In the genomic region with DNA sequence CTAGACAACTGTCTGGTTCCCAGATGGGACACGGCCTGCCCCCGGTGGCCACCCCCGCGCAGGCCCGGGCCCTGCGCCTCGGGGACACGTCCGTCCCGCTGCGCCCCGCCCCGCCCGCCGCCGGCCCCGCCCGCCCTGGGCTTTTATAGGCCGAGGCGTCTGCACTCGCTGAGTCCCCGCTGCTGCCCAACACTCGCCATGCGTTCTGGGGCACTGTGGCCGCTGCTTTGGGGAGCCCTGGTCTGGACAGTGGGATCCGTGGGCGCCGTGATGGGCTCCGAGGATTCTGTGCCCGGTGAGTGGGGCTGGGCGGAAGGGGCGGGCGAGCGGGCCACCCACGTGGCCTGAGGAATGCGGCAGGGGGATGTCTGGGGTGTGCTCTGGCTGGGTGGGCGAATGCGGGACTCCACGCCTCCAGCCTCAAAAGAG, we compare ENCODE assay signal across 8 mouse cellular contexts. TPM values are rescaled to one million over a fixed set of nuclear protein-coding genes. Genes with fewer than 3 reads are reported as not detected.
DNase-seq lines count a peak whose midpoint lies in the region; ATAC-seq and TF ChIP-seq lines count a peak whose summit lies in the region.

A gene (plus strand): TSS at position 170 of the 429 bp plus-strand sequence.

- peaks cover 10% of the 10 kb centered on the region for H3K4me1 ChIP-seq in spleen, adult 2 months (ENCODE audit: control insufficient read depth, insufficient read depth, insufficient read length)
- H3K4me1 ChIP-seq in forebrain, embryonic 13.5 days = peaks cover 34% of the 10 kb centered on the region
- peaks cover 7% of the 10 kb centered on the region; the same call in 1 of the 2 replicates for H3K4me1 ChIP-seq in midbrain, embryonic 14.5 days (ENCODE audit: control insufficient read depth, insufficient read depth, low read length)

- H3K9me3 ChIP-seq in forebrain, embryonic 13.5 days (replicated peaks) = peaks cover 4% of the 10 kb centered on the region
- H3K9me3 ChIP-seq in midbrain, embryonic 14.5 days (ENCODE audit: control insufficient read depth, low read length) = peaks cover 3% of the 10 kb centered on the region; the same call in 1 of the 2 replicates

- ATAC-seq in forebrain, embryonic 13.5 days = no peak
- ATAC-seq in midbrain, embryonic 14.5 days (ENCODE audit: low FRiP score, low TSS enrichment) = no peak
- no peak for ATAC-seq in CD4-positive, CD25-positive, alpha-beta regulatory T cell, adult 4 months
- ATAC-seq in erythroid progenitor cell, adult 5-6 weeks (replicated peaks; ENCODE audit: low FRiP score, poor library complexity, severe bottlenecking) = no peak

- DNase-seq in spleen, adult 2 months (ENCODE audit: low read depth in 1 of 2, low spot score in 2 of 2) = no peak
- no peak for DNase-seq in spleen, postnatal 36 days (ENCODE audit: low spot score in 2 of 2)
- DNase-seq in kidney, postnatal 14 days = peak; percentile 60
- no peak for DNase-seq in midbrain, embryonic 14.5 days
- DNase-seq in right cerebral cortex, postnatal 4 days = no peak

- H3K9ac ChIP-seq in forebrain, embryonic 13.5 days = peak within 1 kb of the TSS; percentile 22; the same call in 1 of the 2 replicates
- H3K9ac ChIP-seq in midbrain, embryonic 14.5 days (replicated peaks; ENCODE audit: low read length) = peak within 1 kb of the TSS; percentile 39; the same call in 1 of the 2 replicates

- peaks cover 5% of the 10 kb centered on the region for H3K27me3 ChIP-seq in spleen, adult 2 months (ENCODE audit: control insufficient read depth, insufficient read depth, low read length)
- peaks cover 57% of the 10 kb centered on the region for H3K27me3 ChIP-seq in forebrain, embryonic 13.5 days
- peaks cover 32% of the 10 kb centered on the region; the same call in 1 of the 2 replicates for H3K27me3 ChIP-seq in midbrain, embryonic 14.5 days (ENCODE audit: control insufficient read depth, insufficient read depth, low read length)

- 8% methylated on average over 39 of the region's 39 CpGs for WGBS in spleen, adult 2 months
- 2% methylated on average over 38 of the region's 39 CpGs for WGBS in forebrain, embryonic 13.5 days
- 3% methylated on average over 39 of the region's 39 CpGs for WGBS in midbrain, embryonic 14.5 days

- H3K27ac ChIP-seq in spleen, adult 2 months (ENCODE audit: insufficient read depth, low read length) = no peak within 1 kb of the TSS
- H3K27ac ChIP-seq in forebrain, embryonic 13.5 days = no peak within 1 kb of the TSS
- no peak within 1 kb of the TSS for H3K27ac ChIP-seq in midbrain, embryonic 14.5 days (replicated peaks; ENCODE audit: low read depth, low read length)

- no peaks in the 10 kb centered on the region for H3K36me3 ChIP-seq in spleen, adult 2 months (ENCODE audit: control insufficient read depth, insufficient read depth, low read length)
- no peaks in the 10 kb centered on the region for H3K36me3 ChIP-seq in forebrain, embryonic 13.5 days (ENCODE audit: poor library complexity, severe bottlenecking)
- no peaks in the 10 kb centered on the region for H3K36me3 ChIP-seq in midbrain, embryonic 14.5 days (ENCODE audit: control insufficient read depth, insufficient read depth, low read length)

- peak within 1 kb of the TSS; percentile 23; the same call in 1 of the 2 replicates for H3K4me3 ChIP-seq in spleen, adult 2 months (ENCODE audit: extremely low read depth, insufficient read depth, insufficient read length)
- peak within 1 kb of the TSS; percentile 23; the same call in 1 of the 2 replicates for H3K4me3 ChIP-seq in forebrain, embryonic 13.5 days
- no peak within 1 kb of the TSS for H3K4me3 ChIP-seq in midbrain, embryonic 14.5 days (replicated peaks; ENCODE audit: low read depth, low read length)

- no peak for TF ChIP-seq CTCF in spleen, adult 2 months (IDR thresholded peaks at IDR 0.05; ENCODE audit: extremely low read depth, insufficient read depth, insufficient read length, insufficient replicate concordance)

- H3K4me2 ChIP-seq in forebrain, embryonic 13.5 days = peak within 1 kb of the TSS; percentile 54
- peak within 1 kb of the TSS; percentile 38 for H3K4me2 ChIP-seq in midbrain, embryonic 14.5 days (ENCODE audit: low read length)

- TF ChIP-seq POLR2A in spleen, adult 2 months (IDR thresholded peaks at IDR 0.05; ENCODE audit: low read depth, low read length) = no peak

RNA-seq across cellular contexts. Expression of the gene that starts here (rescaled TPM):
- 5.8 and 10.9 TPM in 2 replicates for polyA plus RNA-seq in spleen, adult 2 months (2012; rRNA removed)
- 0.40 and 0.62 TPM in 2 replicates for polyA plus RNA-seq in forebrain, embryonic 13.5 days (2015; fragmentation: Nextera tagmentation; extraction: Ambion mirVana)
- 0.80 and 1.5 TPM in 2 replicates for polyA plus RNA-seq in midbrain, embryonic 14.5 days (2014; fragmentation: Nextera tagmentation; extraction: Ambion mirVana)
- under 1 TPM in 1 of 2 experiments, not detected in 1; 0.53 TPM for polyA plus RNA-seq in CD4-positive, CD25-positive, alpha-beta regulatory T cell, adult 4 months (2017; shearing (Covaris generic))
- total RNA-seq in erythroid progenitor cell, adult 5-6 weeks (2015; ENCODE audit: low replicate concordance) = 5.4 TPM in 1 of 2 replicates, not detected in the other
- total RNA-seq in erythroid progenitor cell, adult 5-6 weeks (2017; ENCODE audit: low replicate concordance) = 0.38 and 1.3 TPM in 2 replicates
